Mouse (Mus musculus) midbrain, embryonic 13.5 days (tissue): ENCODE results near the gene Sh3d19. TPM values are rescaled to one million over a fixed set of nuclear protein-coding genes. Genes with fewer than 3 reads are reported as not detected.
A peak's percentile ranks its signal among the peaks of the same experiment; 100 is the strongest.

ENCODE experiments used
- ATAC-seq: fragments of 200-750 bp; cut with Nextera tagmentation; 2 replicates; pipeline ENCODE4 v1.8.0; 2017; ENCODE audit warnings: mild to moderate bottlenecking, moderate TSS enrichment, moderate library complexity
- H3K27ac ChIP-seq: fragments of 300-500 bp; sonication (generic); 2 replicates; pipeline ENCODE4 v1.5.1; 2015; ENCODE audit warnings: inconsistent platforms, mild to moderate bottlenecking, moderate library complexity
- H3K27me3 ChIP-seq: fragments of 300-500 bp; sonication (generic); 2 replicates; pipeline ENCODE4 v1.6.1; 2015; ENCODE audit warnings: mild to moderate bottlenecking, inconsistent platforms
- H3K36me3 ChIP-seq: fragments of 300-500 bp; sonication (generic); 2 replicates; pipeline ENCODE4 v1.6.1; 2015; ENCODE audit warnings: mild to moderate bottlenecking, inconsistent platforms
- H3K4me1 ChIP-seq: fragments of 300-500 bp; sonication (generic); replicated peaks from 2 replicates; pipeline ENCODE4 v1.6.1; 2015; ENCODE audit warnings: inconsistent platforms
- H3K4me2 ChIP-seq: fragments of 300-500 bp; sonication (generic); replicated peaks from 2 replicates; pipeline ENCODE4 v1.6.1; 2015; ENCODE audit warnings: moderate library complexity, mild to moderate bottlenecking, inconsistent platforms
- H3K4me3 ChIP-seq: fragments of 300-500 bp; sonication (generic); replicated peaks from 2 replicates; pipeline ENCODE4 v1.5.1; 2015; ENCODE audit warnings: mild to moderate bottlenecking, inconsistent platforms
- H3K9ac ChIP-seq: fragments of 300-500 bp; sonication (generic); replicated peaks from 2 replicates; pipeline ENCODE4 v1.6.1; 2015; ENCODE audit warnings: mild to moderate bottlenecking, inconsistent platforms
- H3K9me3 ChIP-seq: fragments of 300-500 bp; sonication (generic); 2 replicates; pipeline ENCODE4 v1.6.1; 2016; ENCODE audit warnings: mild to moderate bottlenecking, inconsistent platforms
- WGBS: fragments of 180-500 bp; shearing (Covaris S2); methylation state at CpG from one replicate; pipeline ENCODE4 v1.1.7; 2015; 5-methylcytosine and 5-hydroxymethylcytosine counted together
- polyA plus RNA-seq: library from polyadenylated mRNA; unstranded; fragments of >200 nt; fragmentation: Nextera tagmentation; extraction: Ambion mirVana; gene quantifications from 2 replicates; pipeline ENCODE4 v1.2.1, GENCODE M21; 2015

Sh3d19 gene
- 7.7 and 8.6 TPM in 2 replicates for polyA plus RNA-seq

GRCm38 (mm10) chr3:85970742-85971598 lies at the start of gene Sh3d19:
TSS of gene Sh3d19 (plus strand) at chr3:85971109.
- Histone ChIP-seq H3K27me3 (0 out of 2 replicates have a peak, but pooled peaks cover 5% of the 10 kb centered on the region), H3K9ac (peak within 1 kb of the TSS; percentile 87), H3K36me3 (no peaks in the 10 kb centered on the region), H3K9me3 (no peaks in the 10 kb centered on the region), H3K4me1 (peaks cover 13% of the 10 kb centered on the region), H3K4me2 (peak within 1 kb of the TSS; percentile 88), H3K4me3 (peak within 1 kb of the TSS; percentile 76), H3K27ac (peak within 1 kb of the TSS; percentile 51)
- WGBS, result under 1% methylated on average over 64 of the region's 73 CpGs
- peak; percentile 93 for ATAC-seq

GRCm38 (mm10) chr3:85922331-85922730 lies 48.6 kb upstream of the Sh3d19 start:
- WGBS, result 87% methylated on average over 3 of the region's 3 CpGs
- Histone ChIP-seq H3K4me3 (no peak overlapping the region), H3K27ac (no peak overlapping the region), H3K9ac (no peak overlapping the region), H3K4me1 (no peaks in the 10 kb centered on the region), H3K4me2 (no peak overlapping the region), H3K36me3 (no peaks in the 10 kb centered on the region), H3K27me3 (no peaks in the 10 kb centered on the region), H3K9me3 (no peaks in the 10 kb centered on the region)
- ATAC-seq, result no peak

- no peak for ATAC-seq
- Histone ChIP-seq H3K9ac (no peak overlapping the region), H3K4me2 (no peak overlapping the region), H3K4me3 (no peak overlapping the region), H3K4me1 (no peaks in the 10 kb centered on the region), H3K27me3 (no peaks in the 10 kb centered on the region), H3K9me3 (no peaks in the 10 kb centered on the region), H3K27ac (no peak overlapping the region), H3K36me3 (no peaks in the 10 kb centered on the region)
- 71% methylated on average over 8 of the region's 8 CpGs for WGBS
These were observed 47.6 kb upstream of the Sh3d19 start for GRCm38 (mm10) chr3:85923343-85923742.

- H3K4me3 ChIP-seq, result no peak overlapping the region
- H3K9ac ChIP-seq, result no peak overlapping the region
- H3K27me3 ChIP-seq, result no peaks in the 10 kb centered on the region
- peak; percentile 71 for ATAC-seq
- H3K27ac ChIP-seq, result no peak overlapping the region
- 45% methylated on average over 18 of the region's 18 CpGs for WGBS
- no peaks in the 10 kb centered on the region for H3K36me3 ChIP-seq
- H3K4me2 ChIP-seq, result no peak overlapping the region; the same call in 1 of the 2 replicates
- no peaks in the 10 kb centered on the region for H3K9me3 ChIP-seq
- H3K4me1 ChIP-seq, result no peaks in the 10 kb centered on the region
These were observed 46.7 kb upstream of the Sh3d19 start for GRCm38 (mm10) chr3:85923954-85924945.

- no peak overlapping the region for H3K4me3 ChIP-seq
- H3K9ac ChIP-seq, result no peak overlapping the region
- no peak overlapping the region for H3K4me2 ChIP-seq
- no peak for ATAC-seq
- 79% methylated on average over 9 of the region's 9 CpGs for WGBS
- H3K4me1 ChIP-seq, result no peaks in the 10 kb centered on the region
- no peaks in the 10 kb centered on the region for H3K36me3 ChIP-seq
- no peaks in the 10 kb centered on the region for H3K27me3 ChIP-seq
- H3K9me3 ChIP-seq, result no peaks in the 10 kb centered on the region
- no peak overlapping the region for H3K27ac ChIP-seq
These were observed 43.6 kb upstream of the Sh3d19 start for GRCm38 (mm10) chr3:85927296-85927695.

- Histone ChIP-seq H3K9ac (no peak overlapping the region), H3K27ac (no peak overlapping the region), H3K4me2 (no peak overlapping the region), H3K4me1 (no peaks in the 10 kb centered on the region), H3K36me3 (no peaks in the 10 kb centered on the region), H3K9me3 (no peaks in the 10 kb centered on the region), H3K4me3 (no peak overlapping the region), H3K27me3 (no peaks in the 10 kb centered on the region)
- 83% methylated on average over 5 of the region's 5 CpGs for WGBS
- no peak for ATAC-seq
These were observed 42.7 kb upstream of the Sh3d19 start for GRCm38 (mm10) chr3:85928140-85928611.

GRCm38 (mm10) chr3:85929711-85930110 lies 41.2 kb upstream of the Sh3d19 start:
- no peak overlapping the region for H3K9ac ChIP-seq
- no peaks in the 10 kb centered on the region for H3K4me1 ChIP-seq
- WGBS, result 88% methylated on average over 5 of the region's 5 CpGs
- H3K36me3 ChIP-seq, result no peaks in the 10 kb centered on the region
- H3K27me3 ChIP-seq, result no peaks in the 10 kb centered on the region
- H3K4me2 ChIP-seq, result no peak overlapping the region
- H3K9me3 ChIP-seq, result no peaks in the 10 kb centered on the region
- H3K27ac ChIP-seq, result no peak overlapping the region
- ATAC-seq, result no peak
- no peak overlapping the region for H3K4me3 ChIP-seq

GRCm38 (mm10) chr3:85930671-85931255 lies 40.1 kb upstream of the Sh3d19 start:
- H3K9me3 ChIP-seq, result no peaks in the 10 kb centered on the region
- H3K4me2 ChIP-seq, result no peak overlapping the region
- ATAC-seq, result no peak
- H3K9ac ChIP-seq, result no peak overlapping the region
- WGBS, result 31% methylated on average over 11 of the region's 11 CpGs
- no peaks in the 10 kb centered on the region for H3K27me3 ChIP-seq
- no peaks in the 10 kb centered on the region for H3K36me3 ChIP-seq
- no peak overlapping the region for H3K27ac ChIP-seq
- no peaks in the 10 kb centered on the region for H3K4me1 ChIP-seq
- H3K4me3 ChIP-seq, result no peak overlapping the region

GRCm38 (mm10) chr3:85931859-85932258 lies 39.0 kb upstream of the Sh3d19 start:
- Histone ChIP-seq H3K4me2 (no peak overlapping the region), H3K27ac (no peak overlapping the region), H3K27me3 (no peaks in the 10 kb centered on the region), H3K9ac (no peak overlapping the region), H3K4me1 (no peaks in the 10 kb centered on the region), H3K9me3 (no peaks in the 10 kb centered on the region), H3K36me3 (no peaks in the 10 kb centered on the region), H3K4me3 (no peak overlapping the region)
- ATAC-seq, result no peak
- 90% methylated on average over 6 of the region's 6 CpGs for WGBS

- Histone ChIP-seq H3K4me3 (no peak overlapping the region), H3K27ac (no peak overlapping the region), H3K4me2 (no peak overlapping the region), H3K4me1 (no peaks in the 10 kb centered on the region), H3K27me3 (no peaks in the 10 kb centered on the region), H3K36me3 (no peaks in the 10 kb centered on the region), H3K9me3 (no peaks in the 10 kb centered on the region), H3K9ac (no peak overlapping the region)
- WGBS, result 95% methylated on average over 5 of the region's 5 CpGs
- ATAC-seq, result no peak
These were observed 37.3 kb upstream of the Sh3d19 start for GRCm38 (mm10) chr3:85933586-85933985.

GRCm38 (mm10) chr3:85950914-85951313 lies 20.0 kb upstream of the Sh3d19 start:
- 89% methylated on average over 4 of the region's 4 CpGs for WGBS
- Histone ChIP-seq H3K4me2 (no peak overlapping the region), H3K9me3 (no peaks in the 10 kb centered on the region), H3K4me3 (no peak overlapping the region), H3K27me3 (no peaks in the 10 kb centered on the region), H3K36me3 (no peaks in the 10 kb centered on the region), H3K4me1 (no peaks in the 10 kb centered on the region), H3K9ac (no peak overlapping the region), H3K27ac (no peak overlapping the region)
- ATAC-seq, result no peak
